Mouse (Mus musculus) brain, embryonic 14.5 days (tissue): Measurements from ENCODE around the gene Eln.

Experiments used
- CTCF ChIP-seq: fragments of 200-500 bp; IDR thresholded peaks from 2 replicates; pipeline ENCODE4 v1.5.1; 2012; ENCODE audit warnings: inconsistent platforms, mild to moderate bottlenecking, moderate library complexity, borderline replicate concordance; ENCODE audit not compliant: insufficient read depth, insufficient read length; ENCODE audit errors: extremely low read depth
- POLR2A ChIP-seq: fragments of 200-500 bp; IDR thresholded peaks from 2 replicates; pipeline ENCODE4 v1.6.1; 2012; ENCODE audit warnings: mild to moderate bottlenecking, inconsistent platforms, borderline replicate concordance; ENCODE audit not compliant: poor library complexity, insufficient read depth, insufficient read length, severe bottlenecking; ENCODE audit errors: extremely low read depth

- no peak for TF ChIP-seq POLR2A
- TF ChIP-seq CTCF, result no peak
Observed at GRCm38 (mm10) chr5:134678827-134679546, 68.1 kb downstream of the Eln start.
